Mouse (Mus musculus): ENCODE data around the gene Ranbp10.

Gene Ranbp10

GRCm38 (mm10) chr8:105788927-105789326 is 38.2 kb downstream of the Ranbp10 start:
- no peak for DNase-seq (ENCODE audit: low spot score in 2 of 2)

GRCm38 (mm10) chr8:105788241-105788640 is 38.9 kb downstream of the Ranbp10 start:
- DNase-seq (ENCODE audit: low spot score in 2 of 2): peak in 1 of 2 experiments; percentile 50

GRCm38 (mm10) chr8:105780298-105780697 is 46.9 kb downstream of the Ranbp10 start:
- DNase-seq (ENCODE audit: low spot score in 2 of 2): no peak

GRCm38 (mm10) chr8:105777833-105778232 is 49.3 kb downstream of the Ranbp10 start:
- no peak for DNase-seq (ENCODE audit: low spot score in 2 of 2)

- DNase-seq (ENCODE audit: low spot score in 2 of 2): no peak
Measured at GRCm38 (mm10) chr8:105774498-105774897, 52.7 kb downstream of the Ranbp10 start.

- no peak for DNase-seq (ENCODE audit: low spot score in 2 of 2)
Measured at GRCm38 (mm10) chr8:105773441-105773861, 53.7 kb downstream of the Ranbp10 start.

- no peak for DNase-seq (ENCODE audit: low spot score in 2 of 2)
Measured at GRCm38 (mm10) chr8:105771398-105772175, 55.6 kb downstream of the Ranbp10 start.

GRCm38 (mm10) chr8:105770609-105771008 is 56.5 kb downstream of the Ranbp10 start:
- no peak for DNase-seq (ENCODE audit: low spot score in 2 of 2)

GRCm38 (mm10) chr8:105768485-105769257 is 58.5 kb downstream of the Ranbp10 start:
- DNase-seq (ENCODE audit: low spot score in 2 of 2): no peak

- DNase-seq (ENCODE audit: low spot score in 2 of 2): peak; percentile 96 to 97
Measured at GRCm38 (mm10) chr8:105758277-105759108, 68.7 kb downstream of the Ranbp10 start, which contains the start of gene Gfod2. Gene Gfod2 (minus strand): TSS chr8:105758664.

- no peak for DNase-seq (ENCODE audit: low spot score in 2 of 2)
Measured at GRCm38 (mm10) chr8:105757796-105758276, 69.3 kb downstream of the Ranbp10 start.

GRCm38 (mm10) chr8:105754688-105755087 is 72.5 kb downstream of the Ranbp10 start:
- DNase-seq (ENCODE audit: low spot score in 2 of 2): no peak

GRCm38 (mm10) chr8:105753916-105754315 is 73.2 kb downstream of the Ranbp10 start:
- no peak for DNase-seq (ENCODE audit: low spot score in 2 of 2)

- DNase-seq (ENCODE audit: low spot score in 2 of 2): peak in 1 of 2 experiments; percentile 50
Measured at GRCm38 (mm10) chr8:105750606-105751005, 76.5 kb downstream of the Ranbp10 start.

GRCm38 (mm10) chr8:105743301-105743700 is 83.8 kb downstream of the Ranbp10 start:
- no peak for DNase-seq (ENCODE audit: low spot score in 2 of 2)

- DNase-seq (ENCODE audit: low spot score in 2 of 2): no peak
Measured at GRCm38 (mm10) chr8:105739216-105739615, 87.9 kb downstream of the Ranbp10 start.

- no peak for DNase-seq (ENCODE audit: low spot score in 2 of 2)
Measured at GRCm38 (mm10) chr8:105732186-105732585, 95.0 kb downstream of the Ranbp10 start.

GRCm38 (mm10) chr8:105727397-105728124 is 99.6 kb downstream of the Ranbp10 start:
- DNase-seq (ENCODE audit: low spot score in 2 of 2): no peak

- no peak for DNase-seq (ENCODE audit: low spot score in 2 of 2)
Measured at GRCm38 (mm10) chr8:105725726-105726125, 101.4 kb downstream of the Ranbp10 start.

- no peak for DNase-seq (ENCODE audit: low spot score in 2 of 2)
Measured at GRCm38 (mm10) chr8:105722861-105723260, 104.3 kb downstream of the Ranbp10 start.

- DNase-seq (ENCODE audit: low spot score in 2 of 2): no peak
Measured at GRCm38 (mm10) chr8:105719637-105720036, 107.5 kb downstream of the Ranbp10 start.

Measured in cerebellum, postnatal 4 days (tissue).